9 mouse cellular contexts compared by ENCODE assay signal in the genomic region with DNA sequence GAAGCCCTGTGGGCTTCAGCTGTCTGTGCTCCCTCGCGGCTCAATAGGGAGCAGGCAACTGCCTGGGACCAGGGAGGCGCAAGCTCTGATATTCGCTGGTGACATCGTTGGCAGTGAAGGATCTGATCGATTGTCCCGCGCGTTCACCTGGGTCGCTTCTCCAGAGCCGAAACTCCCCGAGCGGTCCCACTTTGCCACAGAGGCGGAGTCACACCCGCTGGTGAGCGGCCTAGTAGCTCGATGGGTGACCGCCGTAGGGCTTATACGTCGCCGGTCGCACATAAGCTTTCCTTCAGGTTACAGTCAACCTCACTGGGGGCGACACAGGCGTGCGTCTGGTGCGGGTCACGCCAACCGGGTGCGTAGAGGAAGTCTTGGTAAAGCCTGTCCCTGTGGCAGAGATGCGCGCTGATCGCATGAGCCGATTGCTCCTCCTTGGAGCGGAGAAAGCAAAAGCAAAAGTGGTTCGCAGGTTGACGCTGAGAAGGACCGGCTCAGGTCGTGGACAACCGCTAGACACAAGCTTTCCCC. TPM values are rescaled to one million over a fixed set of nuclear protein-coding genes. Genes with fewer than 3 reads are reported as not detected.
DNase-seq lines count a peak whose midpoint lies in the region; ATAC-seq and TF ChIP-seq lines count a peak whose summit lies in the region.
"Had no signal": no experiment of that assay in that cellular context is flagged by ENCODE, and none has a peak within 500 bp of the region (broad histone marks: within the 10 kb centered on the region; RNA-seq: fewer than 3 reads in every experiment).

No protein-coding gene starts in this region.

- peaks cover 21% of the 10 kb centered on the region for H3K4me1 ChIP-seq in heart, embryonic 11.5 days (ENCODE audit: control insufficient read depth, insufficient read depth, low read length)
- H3K4me1 ChIP-seq in heart, embryonic 13.5 days = peaks cover 42% of the 10 kb centered on the region
- peaks cover 15% of the 10 kb centered on the region for H3K4me1 ChIP-seq in liver, embryonic 15.5 days (replicated peaks)
- H3K4me1 ChIP-seq in small intestine, adult 2 months (ENCODE audit: control insufficient read depth, insufficient read depth, insufficient read length, low read length) = peaks cover 6% of the 10 kb centered on the region; the same call in 1 of the 2 replicates

- 1% methylated on average over 40 of the region's 40 CpGs for WGBS in heart, embryonic 11.5 days (ENCODE audit: insufficient replicate concordance)
- under 1% methylated on average over 40 of the region's 40 CpGs for WGBS in heart, embryonic 13.5 days
- under 1% methylated on average over 40 of the region's 40 CpGs for WGBS in liver, embryonic 15.5 days (ENCODE audit: insufficient replicate concordance)
- WGBS in small intestine, adult 2 months = under 1% methylated on average over 40 of the region's 40 CpGs

- no peak for TF ChIP-seq CTCF in small intestine, adult 2 months (IDR thresholded peaks at IDR 0.05; ENCODE audit: extremely low read depth, insufficient read length, insufficient replicate concordance, low read depth, low read length)

- peak overlapping the region; percentile 53 for H3K4me3 ChIP-seq in heart, embryonic 11.5 days (ENCODE audit: low read depth, low read length)
- H3K4me3 ChIP-seq in heart, embryonic 13.5 days = peak overlapping the region; percentile 60
- H3K4me3 ChIP-seq in liver, embryonic 15.5 days (replicated peaks) = peak overlapping the region; percentile 40
- H3K4me3 ChIP-seq in small intestine, adult 2 months (ENCODE audit: low read depth, low read length) = peak overlapping the region; percentile 65

- H3K27ac ChIP-seq in heart, embryonic 11.5 days (ENCODE audit: low read depth, low read length) = no peak overlapping the region
- no peak overlapping the region for H3K27ac ChIP-seq in heart, embryonic 13.5 days (replicated peaks)
- no peak overlapping the region for H3K27ac ChIP-seq in liver, embryonic 15.5 days (replicated peaks)
- H3K27ac ChIP-seq in small intestine, adult 2 months (ENCODE audit: insufficient read depth, low read depth, low read length) = 0 out of 2 replicates have a peak overlapping the region, but pooled peaks have one; percentile 7

- no peak for TF ChIP-seq POLR2A in small intestine, adult 2 months (IDR thresholded peaks at IDR 0.05; ENCODE audit: low read depth, low read length)

- H3K9me3 ChIP-seq in heart, embryonic 11.5 days (replicated peaks; ENCODE audit: control insufficient read depth, low read length) = no peaks in the 10 kb centered on the region
- H3K9me3 ChIP-seq in heart, embryonic 13.5 days = no peaks in the 10 kb centered on the region
- H3K9me3 ChIP-seq in liver, embryonic 15.5 days (replicated peaks) = no peaks in the 10 kb centered on the region

- H3K36me3 ChIP-seq in heart, embryonic 11.5 days (ENCODE audit: control insufficient read depth, insufficient read depth, low read length) = no peaks in the 10 kb centered on the region
- H3K36me3 ChIP-seq in heart, embryonic 13.5 days = no peaks in the 10 kb centered on the region
- H3K36me3 ChIP-seq in liver, embryonic 15.5 days (replicated peaks) = no peaks in the 10 kb centered on the region
- H3K36me3 ChIP-seq in small intestine, adult 2 months (ENCODE audit: control insufficient read depth, insufficient read depth, low read length) = no peaks in the 10 kb centered on the region

- no peak for DNase-seq in heart, adult 8-10 months (ENCODE audit: low spot score)
- peak; percentile 67 for DNase-seq in ZHBTc4 (ENCODE audit: low read depth, low spot score)
- no peak for DNase-seq in spleen, postnatal 14 days (ENCODE audit: low spot score in 2 of 2)
- DNase-seq in cerebellum, adult 18-20 months = no peak

- H3K27me3 ChIP-seq in heart, embryonic 11.5 days (ENCODE audit: control insufficient read depth, insufficient read depth, low read length) = peaks cover 85% of the 10 kb centered on the region
- H3K27me3 ChIP-seq in heart, embryonic 13.5 days (replicated peaks) = peaks cover 98% of the 10 kb centered on the region
- peaks cover 94% of the 10 kb centered on the region for H3K27me3 ChIP-seq in liver, embryonic 15.5 days
- peaks cover 63% of the 10 kb centered on the region for H3K27me3 ChIP-seq in small intestine, adult 2 months (ENCODE audit: control insufficient read depth, insufficient read depth, low read length)

- no peak for ATAC-seq in heart, embryonic 11.5 days (replicated peaks; ENCODE audit: insufficient number of reproducible peaks, low FRiP score, low TSS enrichment)
- ATAC-seq in heart, embryonic 13.5 days (ENCODE audit: extremely low read depth, insufficient number of reproducible peaks, low FRiP score, low TSS enrichment) = no peak; the same call in 1 of the 2 replicates
- ATAC-seq in liver, embryonic 15.5 days (ENCODE audit: insufficient read depth) = no peak

- 0 out of 2 replicates have a peak overlapping the region, but pooled peaks have one; percentile 43 for H3K9ac ChIP-seq in heart, embryonic 11.5 days (ENCODE audit: low read depth, low read length)
- peak overlapping the region; percentile 72 for H3K9ac ChIP-seq in heart, embryonic 13.5 days
- H3K9ac ChIP-seq in liver, embryonic 15.5 days = no peak overlapping the region

- peak overlapping the region; percentile 86 for H3K4me2 ChIP-seq in heart, embryonic 11.5 days
- H3K4me2 ChIP-seq in heart, embryonic 13.5 days = peak overlapping the region; percentile 86
- H3K4me2 ChIP-seq in liver, embryonic 15.5 days = peak overlapping the region; percentile 53

RNA-seq across cellular contexts. Expression of a gene that starts 3.8 kb away (rescaled TPM):
- 1.1 and 1.7 TPM in 2 replicates for polyA plus RNA-seq in heart, embryonic 11.5 days (2014; fragmentation: Nextera tagmentation; extraction: Ambion mirVana)
- total RNA-seq in heart, adult 8-10 months (2022) = under 1 TPM in 2 of 4 experiments, not detected in 2; 0.16 to 0.19 TPM
- polyA plus RNA-seq in heart, embryonic 13.5 days (2015; fragmentation: Nextera tagmentation; extraction: Ambion mirVana) = 1.0 and 1.1 TPM in 2 replicates
- 0.05 and 0.08 TPM in 2 replicates for polyA plus RNA-seq in liver, embryonic 15.5 days (2015; fragmentation: Nextera tagmentation; extraction: Ambion mirVana)
- polyA plus RNA-seq in small intestine, adult 2 months (2012; rRNA removed) = 28.4 and 41.4 TPM in 2 replicates
- total RNA-seq: MEL had no signal

Comparison
In these comparisons a context has a peak if more than half of its experiments do, and no peak if none do; other contexts are left out.
1. RNA of a gene that starts 3.8 kb away (polyA plus RNA-seq): 28.4 to 41.4 TPM in small intestine, adult 2 months; 1.1 to 1.7 TPM in heart, embryonic 11.5 days, 1.0 to 1.1 TPM in heart, embryonic 13.5 days and 0.05 to 0.08 TPM in liver, embryonic 15.5 days; every median in the first group is over 10 times any median in the second.
2. Peak in every context shown above with its lines, with median percentiles within 50 percentile points of each other: H3K4me2 ChIP-seq and H3K4me3 ChIP-seq.